Mouse (Mus musculus): ENCODE measurements around the gene Psors1c2. TPM values are rescaled to one million over a fixed set of nuclear protein-coding genes. Genes with fewer than 3 reads are reported as not detected.

Psors1c2 gene
- polyA plus RNA-seq, 1 experiment, result 0.08 TPM

DNA sequence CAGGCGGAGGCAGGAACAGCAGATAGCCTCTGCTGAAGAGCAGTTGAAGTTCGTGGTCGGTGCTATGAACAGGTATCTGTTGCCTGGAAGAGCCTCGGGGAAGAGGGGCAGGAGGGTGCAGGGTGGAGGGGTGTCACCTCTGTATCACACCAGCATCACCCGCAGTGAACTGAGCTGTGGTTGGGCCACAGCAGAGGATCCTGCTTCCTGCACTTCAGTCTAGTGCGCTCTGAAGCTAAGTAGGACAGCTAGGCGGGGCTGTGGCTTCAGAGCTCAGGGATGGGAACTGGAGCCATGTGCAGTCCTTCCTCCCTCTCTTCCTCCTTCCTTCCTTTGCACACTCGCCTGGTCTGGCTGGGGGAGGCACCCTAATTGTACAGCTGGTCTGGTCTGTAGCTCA is 6.4 kb upstream of the Psors1c2 start:
- Histone ChIP-seq H3K36me3 (ENCODE audit: control insufficient read depth, insufficient read depth) (peaks cover 29% of the 10 kb centered on the region), H3K27me3 (ENCODE audit: control insufficient read depth, insufficient read depth, insufficient read length) (no peaks in the 10 kb centered on the region), H3K4me3 (ENCODE audit: insufficient read depth, poor library complexity, severe bottlenecking) (no peak overlapping the region), H3ac (ENCODE audit: control insufficient read depth, insufficient read length, low read depth) (no peak overlapping the region), H3K79me2 (ENCODE audit: control insufficient read depth, insufficient read depth) (no peaks in the 10 kb centered on the region), H3K79me3 (ENCODE audit: low read depth) (no peaks in the 10 kb centered on the region)
- TF ChIP-seq CEBPB (IDR thresholded peaks at IDR 0.05; ENCODE audit: low read depth) (no peak), FOSL1 (IDR thresholded peaks at IDR 0.05; ENCODE audit: insufficient read depth, low read length, poor library complexity, severe bottlenecking) (no peak)

DNA sequence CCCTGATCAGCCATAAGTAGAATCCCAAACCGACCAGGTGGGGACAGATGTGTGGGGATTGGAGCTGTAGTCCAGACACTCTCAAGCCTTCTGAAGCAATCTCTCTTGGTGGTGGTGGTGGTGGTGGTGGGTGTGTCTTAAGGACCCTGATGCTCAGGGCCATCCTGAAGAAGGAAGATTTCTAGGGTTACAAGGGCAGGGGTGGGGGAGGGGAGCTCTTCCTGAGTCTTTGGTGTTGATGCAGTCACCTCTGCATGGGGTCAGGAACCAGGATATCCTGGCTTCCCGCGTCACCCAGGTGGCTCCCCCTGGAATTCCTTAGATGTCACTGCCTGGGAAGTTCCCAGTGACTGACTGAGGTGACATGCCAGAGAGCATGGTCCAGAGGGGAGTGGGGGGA is 641 bp upstream of the Psors1c2 start:
- H3K27me3 ChIP-seq (ENCODE audit: control insufficient read depth, insufficient read depth, insufficient read length), result no peaks in the 10 kb centered on the region
- peaks cover 4% of the 10 kb centered on the region for H3K36me3 ChIP-seq (ENCODE audit: control insufficient read depth, insufficient read depth)
- H3K79me2 ChIP-seq (ENCODE audit: control insufficient read depth, insufficient read depth), result no peaks in the 10 kb centered on the region
- no peak overlapping the region for H3ac ChIP-seq (ENCODE audit: control insufficient read depth, insufficient read length, low read depth)
- no peak for TF ChIP-seq MAX (IDR thresholded peaks at IDR 0.05)
- no peak for TF ChIP-seq CEBPB (IDR thresholded peaks at IDR 0.05; ENCODE audit: low read depth)
- no peak for TF ChIP-seq USF1 (IDR thresholded peaks at IDR 0.05; ENCODE audit: low read depth)
- TF ChIP-seq MYOD1 (IDR thresholded peaks at IDR 0.05; ENCODE audit: control insufficient read depth, insufficient read length, low read depth), result no peak
- TF ChIP-seq FOSL1 (IDR thresholded peaks at IDR 0.05; ENCODE audit: insufficient read depth, low read length, poor library complexity, severe bottlenecking), result no peak
- no peak for TF ChIP-seq MYOG (IDR thresholded peaks at IDR 0.05; ENCODE audit: control insufficient read depth, extremely low read depth, insufficient read length)
- no peak for TF ChIP-seq CTCF (IDR thresholded peaks at IDR 0.05; ENCODE audit: control insufficient read depth, insufficient read depth, insufficient read length)
- no peaks in the 10 kb centered on the region for H3K79me3 ChIP-seq (ENCODE audit: low read depth)
- H3K4me3 ChIP-seq (ENCODE audit: insufficient read depth, poor library complexity, severe bottlenecking), result no peak overlapping the region

- H3K36me3 ChIP-seq (ENCODE audit: control insufficient read depth, insufficient read depth), result peaks cover 4% of the 10 kb centered on the region
- H3K79me2 ChIP-seq (ENCODE audit: control insufficient read depth, insufficient read depth), result no peaks in the 10 kb centered on the region
- TF ChIP-seq CTCF (IDR thresholded peaks at IDR 0.05; ENCODE audit: control insufficient read depth, insufficient read depth, insufficient read length) (peak; percentile 66), MYOG (IDR thresholded peaks at IDR 0.05; ENCODE audit: control insufficient read depth, extremely low read depth, insufficient read length) (no peak)
- no peaks in the 10 kb centered on the region for H3K79me3 ChIP-seq (ENCODE audit: low read depth)
- H3ac ChIP-seq (ENCODE audit: control insufficient read depth, insufficient read length, low read depth), result no peak overlapping the region
- no peak overlapping the region for H3K4me3 ChIP-seq (ENCODE audit: insufficient read depth, poor library complexity, severe bottlenecking)
- no peaks in the 10 kb centered on the region for H3K27me3 ChIP-seq (ENCODE audit: control insufficient read depth, insufficient read depth, insufficient read length)
Measured at GRCm38 (mm10) chr17:35534343-35534742, 1.3 kb downstream of the Psors1c2 start.

DNA sequence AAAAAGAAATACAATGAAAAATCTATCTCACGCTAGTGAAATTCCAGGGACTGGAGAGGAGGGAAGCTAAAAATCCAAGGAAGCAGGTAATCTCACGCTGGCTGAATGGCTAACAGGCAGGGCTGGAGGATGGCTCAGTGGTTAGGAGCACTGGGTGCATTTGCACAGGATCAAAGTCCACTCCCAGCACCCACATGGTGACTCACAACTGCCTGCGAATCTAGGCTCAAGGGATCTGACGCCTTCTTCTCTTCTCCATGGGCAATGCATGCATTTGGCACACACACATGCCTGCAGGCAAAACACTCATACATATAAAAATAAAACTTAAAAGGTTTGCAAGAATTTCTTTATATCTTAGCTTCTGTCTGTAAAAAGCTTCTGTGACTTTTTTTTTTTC is 4.4 kb downstream of the Psors1c2 start:
- H3K79me2 ChIP-seq (ENCODE audit: control insufficient read depth, insufficient read depth), result no peaks in the 10 kb centered on the region
- H3K79me3 ChIP-seq (ENCODE audit: low read depth), result no peaks in the 10 kb centered on the region
- TF ChIP-seq CTCF (IDR thresholded peaks at IDR 0.05; ENCODE audit: control insufficient read depth, insufficient read depth, insufficient read length) (no peak), MAX (IDR thresholded peaks at IDR 0.05) (no peak), CEBPB (IDR thresholded peaks at IDR 0.05; ENCODE audit: low read depth) (no peak), FOSL1 (IDR thresholded peaks at IDR 0.05; ENCODE audit: insufficient read depth, low read length, poor library complexity, severe bottlenecking) (no peak), USF1 (IDR thresholded peaks at IDR 0.05; ENCODE audit: low read depth) (no peak)
- H3K4me3 ChIP-seq (ENCODE audit: insufficient read depth, poor library complexity, severe bottlenecking), result no peak overlapping the region
- H3ac ChIP-seq (ENCODE audit: control insufficient read depth, insufficient read length, low read depth), result no peak overlapping the region
- H3K27me3 ChIP-seq (ENCODE audit: control insufficient read depth, insufficient read depth, insufficient read length), result no peaks in the 10 kb centered on the region
- no peaks in the 10 kb centered on the region for H3K36me3 ChIP-seq (ENCODE audit: control insufficient read depth, insufficient read depth)

DNA sequence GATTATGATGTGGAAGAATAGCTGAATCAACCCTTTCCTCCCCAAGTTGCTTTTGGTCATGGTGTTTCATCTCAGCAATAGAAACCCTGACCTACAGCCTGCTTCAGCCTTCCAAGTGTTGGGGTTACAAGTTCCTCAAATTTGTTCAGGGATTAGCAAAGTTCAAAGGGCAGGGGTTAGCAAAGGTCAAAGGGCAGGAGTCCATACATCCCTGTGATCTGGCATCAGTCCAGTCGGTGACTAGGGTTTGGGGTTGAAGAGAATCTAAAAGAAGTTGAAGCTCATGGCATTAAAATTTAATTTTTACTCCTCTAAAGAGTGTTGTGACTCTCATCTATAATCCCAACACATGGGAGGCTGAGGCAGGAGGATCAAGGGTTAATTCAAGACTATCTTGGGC is 5.5 kb downstream of the Psors1c2 start:
- Histone ChIP-seq H3K4me3 (ENCODE audit: insufficient read depth, poor library complexity, severe bottlenecking) (no peak overlapping the region), H3K27me3 (ENCODE audit: control insufficient read depth, insufficient read depth, insufficient read length) (no peaks in the 10 kb centered on the region), H3K36me3 (ENCODE audit: control insufficient read depth, insufficient read depth) (no peaks in the 10 kb centered on the region), H3ac (ENCODE audit: control insufficient read depth, insufficient read length, low read depth) (no peak overlapping the region), H3K79me2 (ENCODE audit: control insufficient read depth, insufficient read depth) (no peaks in the 10 kb centered on the region), H3K79me3 (ENCODE audit: low read depth) (no peaks in the 10 kb centered on the region)
- no peak for TF ChIP-seq USF1 (IDR thresholded peaks at IDR 0.05; ENCODE audit: low read depth)
- no peak for TF ChIP-seq MAX (IDR thresholded peaks at IDR 0.05)
- TF ChIP-seq CEBPB (IDR thresholded peaks at IDR 0.05; ENCODE audit: low read depth), result no peak
- TF ChIP-seq CTCF (IDR thresholded peaks at IDR 0.05; ENCODE audit: control insufficient read depth, insufficient read depth, insufficient read length), result no peak
- TF ChIP-seq MYOD1 (IDR thresholded peaks at IDR 0.05; ENCODE audit: control insufficient read depth, insufficient read length, low read depth), result no peak
- TF ChIP-seq FOSL1 (IDR thresholded peaks at IDR 0.05; ENCODE audit: insufficient read depth, low read length, poor library complexity, severe bottlenecking), result no peak
- TF ChIP-seq MYOG (IDR thresholded peaks at IDR 0.05; ENCODE audit: control insufficient read depth, extremely low read depth, insufficient read length), result no peak

DNA sequence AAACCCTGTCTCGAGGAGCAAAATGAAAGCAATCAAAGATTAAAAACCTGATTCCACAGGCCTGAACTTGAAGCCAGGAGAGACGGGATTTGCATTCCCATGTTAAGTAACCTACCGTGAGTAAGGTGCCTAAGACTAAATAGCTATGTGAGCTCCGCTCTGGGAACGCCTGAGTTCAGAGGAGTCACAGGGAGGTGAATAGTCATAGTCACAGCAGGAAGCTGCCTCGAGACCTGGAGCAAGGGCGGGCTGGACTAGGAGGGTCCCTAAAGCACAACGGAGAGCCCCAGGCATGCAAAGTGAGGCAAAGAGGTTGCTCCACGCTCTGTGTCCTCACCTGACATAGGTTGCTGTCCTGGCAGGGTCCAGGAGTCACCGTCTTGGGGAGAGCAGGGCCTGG is 6.5 kb downstream of the Psors1c2 start:
- Histone ChIP-seq H3K79me3 (ENCODE audit: low read depth) (no peaks in the 10 kb centered on the region), H3K4me3 (ENCODE audit: insufficient read depth, poor library complexity, severe bottlenecking) (no peak overlapping the region), H3K79me2 (ENCODE audit: control insufficient read depth, insufficient read depth) (no peaks in the 10 kb centered on the region), H3ac (ENCODE audit: control insufficient read depth, insufficient read length, low read depth) (no peak overlapping the region), H3K36me3 (ENCODE audit: control insufficient read depth, insufficient read depth) (no peaks in the 10 kb centered on the region), H3K27me3 (ENCODE audit: control insufficient read depth, insufficient read depth, insufficient read length) (no peaks in the 10 kb centered on the region)
- TF ChIP-seq MYOD1 (IDR thresholded peaks at IDR 0.05; ENCODE audit: control insufficient read depth, insufficient read length, low read depth), result no peak
- no peak for TF ChIP-seq USF1 (IDR thresholded peaks at IDR 0.05; ENCODE audit: low read depth)
- no peak for TF ChIP-seq CEBPB (IDR thresholded peaks at IDR 0.05; ENCODE audit: low read depth)
- no peak for TF ChIP-seq MYOG (IDR thresholded peaks at IDR 0.05; ENCODE audit: control insufficient read depth, extremely low read depth, insufficient read length)
- no peak for TF ChIP-seq FOSL1 (IDR thresholded peaks at IDR 0.05; ENCODE audit: insufficient read depth, low read length, poor library complexity, severe bottlenecking)
- no peak for TF ChIP-seq MAX (IDR thresholded peaks at IDR 0.05)
- TF ChIP-seq CTCF (IDR thresholded peaks at IDR 0.05; ENCODE audit: control insufficient read depth, insufficient read depth, insufficient read length), result no peak
